Mouse (Mus musculus): Measurements from ENCODE around the gene Arid1a.
"Not testable (repeated sequence)": the region's sequence is repeated elsewhere in the genome, so short reads cannot be mapped to it uniquely, and the experiment has no call there.

The Arid1a gene

DNA sequence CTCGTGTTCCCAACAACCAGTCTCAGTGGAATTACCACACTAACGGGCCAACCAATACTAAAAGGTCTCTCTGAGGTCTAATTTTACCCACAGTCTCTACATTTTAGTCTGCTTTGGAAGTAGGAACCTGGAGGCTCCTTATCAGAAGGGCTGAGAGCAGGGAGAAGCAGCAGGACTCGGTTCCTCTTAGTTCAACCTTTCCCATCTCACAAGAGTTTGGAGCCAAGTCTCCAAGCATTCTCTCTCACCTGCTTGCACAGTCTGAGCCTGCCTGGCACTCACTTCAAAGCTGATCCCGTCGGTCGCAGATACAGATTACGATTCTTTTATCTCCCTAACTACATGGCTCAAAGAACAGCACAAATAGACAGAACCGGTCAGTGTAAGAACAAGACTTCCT is 93.6 kb downstream of the Arid1a start:
- in situ Hi-C loops (cut with MboI; ENCODE audit: low pct_unique_long_range_greater_than_20kb in 1 of 2, low sequenced_read_pairs in 2 of 2, unreplicated experiment in 1 of 2) = loop anchor here (5.0 kb wide), 2 partner anchors 154 to 164 kb away; no protein-coding TSS in a partner anchor

DNA sequence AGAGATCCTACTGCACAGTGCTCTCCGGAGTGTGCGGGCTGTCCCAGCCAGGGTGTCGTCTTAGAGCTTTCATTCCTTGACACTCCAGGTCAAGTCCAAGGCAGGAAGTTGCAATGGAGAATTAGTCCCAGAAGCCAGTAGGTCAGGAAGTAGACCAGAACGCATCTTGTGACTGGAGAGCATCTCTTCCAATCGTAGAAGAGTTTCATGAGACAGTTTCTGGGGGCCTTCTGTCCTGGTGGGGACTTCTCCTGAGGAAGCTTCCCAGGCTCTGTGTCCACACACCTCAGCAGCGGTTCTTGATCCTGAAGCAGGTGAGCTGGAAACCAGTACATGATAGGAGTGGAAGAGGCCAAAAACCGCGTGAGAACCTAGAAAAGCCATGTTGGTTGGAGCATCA is 94.1 kb downstream of the Arid1a start:
- in situ Hi-C loops (cut with MboI; ENCODE audit: low pct_unique_long_range_greater_than_20kb in 1 of 2, low sequenced_read_pairs in 2 of 2, unreplicated experiment in 1 of 2) = loop anchor here (5.0 kb wide), 2 partner anchors 155 to 165 kb away; no protein-coding TSS in a partner anchor

DNA sequence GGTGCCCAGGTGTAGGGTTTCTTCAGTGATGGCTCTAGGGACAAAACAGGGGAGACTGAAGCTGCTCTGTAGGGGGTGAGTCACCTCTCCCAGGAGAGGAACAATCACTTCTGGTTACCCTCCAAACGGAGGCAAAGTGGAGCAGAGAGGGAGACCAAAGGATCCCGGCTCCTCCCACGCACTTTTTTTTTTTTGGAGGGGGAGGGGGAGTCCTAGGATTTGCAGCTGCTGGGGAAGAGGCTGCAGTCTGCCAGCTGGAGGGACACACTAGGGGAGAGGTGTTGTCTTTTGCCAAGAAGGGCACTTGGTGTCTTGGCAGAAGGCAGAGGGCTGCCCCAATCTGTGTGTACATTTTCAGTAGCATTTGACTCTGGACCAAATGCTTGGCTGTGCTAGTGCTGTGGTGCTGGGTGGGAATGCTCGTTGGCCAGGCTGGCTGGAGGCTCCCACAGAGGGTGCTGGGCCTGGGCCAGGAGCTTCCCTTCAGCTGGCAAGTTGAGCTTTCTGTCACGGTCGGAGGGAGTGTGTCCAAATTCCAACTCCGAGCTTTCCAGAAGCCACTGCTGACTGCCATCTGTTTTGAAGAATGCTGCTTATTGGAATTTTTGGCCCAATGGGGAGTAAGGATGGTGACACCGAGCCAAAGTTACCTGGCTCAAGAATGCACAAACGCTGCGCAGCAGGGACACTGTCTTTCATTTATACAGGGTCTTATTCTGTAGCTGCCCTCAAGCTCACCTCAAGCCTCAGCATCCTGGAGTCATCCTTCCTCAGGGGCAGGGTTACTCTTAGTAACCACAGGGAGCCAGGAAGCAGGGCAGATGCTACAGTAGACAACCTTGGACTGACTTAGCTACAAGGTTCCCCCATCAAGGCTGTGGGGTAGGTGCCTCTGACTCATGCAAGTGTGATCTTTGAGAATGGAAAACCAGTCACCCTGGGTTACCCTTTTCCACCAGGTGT is 96.1 kb downstream of the Arid1a start:
- in situ Hi-C loops (cut with MboI; ENCODE audit: low pct_unique_long_range_greater_than_20kb in 1 of 2, low sequenced_read_pairs in 2 of 2, unreplicated experiment in 1 of 2) = loop anchor here (5.0 kb wide), 2 partner anchors 157 to 167 kb away; no protein-coding TSS in a partner anchor

DNA sequence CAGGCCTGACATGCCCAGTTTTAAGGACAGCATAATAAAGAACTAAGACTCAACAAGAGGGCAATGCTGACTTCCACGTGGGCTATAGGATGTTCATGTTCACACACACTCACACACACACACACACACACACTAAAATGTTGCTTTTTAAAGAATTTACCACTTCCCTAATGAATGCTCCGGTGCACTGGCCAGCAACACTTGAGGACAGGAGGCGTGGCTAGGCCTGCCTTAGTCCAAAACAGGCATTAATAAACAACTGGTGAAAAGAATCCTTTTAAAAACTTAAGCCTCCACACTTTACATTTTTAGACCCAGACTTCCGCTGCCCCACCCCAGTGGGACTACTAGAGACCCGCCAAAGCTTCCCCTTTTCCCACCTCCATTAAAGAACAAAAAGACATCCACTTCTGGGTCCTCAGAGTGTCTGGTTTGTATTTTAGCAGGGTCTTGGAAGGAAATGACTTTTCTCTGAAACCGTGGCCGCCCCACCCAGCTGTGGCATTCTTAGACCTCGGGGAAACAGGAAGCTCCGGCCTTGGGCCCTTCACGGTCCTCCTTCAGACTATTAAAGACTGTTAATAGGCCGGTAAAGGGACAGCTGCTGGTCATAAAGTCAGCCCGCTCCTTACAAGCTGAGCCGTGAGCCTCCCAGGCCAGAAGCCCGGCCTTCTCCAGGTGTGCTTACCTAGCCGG is 96.9 kb downstream of the Arid1a start:
- in situ Hi-C loops (cut with MboI; ENCODE audit: low pct_unique_long_range_greater_than_20kb in 1 of 2, low sequenced_read_pairs in 2 of 2, unreplicated experiment in 1 of 2) = loop anchor here (5.0 kb wide), 2 partner anchors 158 to 168 kb away; no protein-coding TSS in a partner anchor

DNA sequence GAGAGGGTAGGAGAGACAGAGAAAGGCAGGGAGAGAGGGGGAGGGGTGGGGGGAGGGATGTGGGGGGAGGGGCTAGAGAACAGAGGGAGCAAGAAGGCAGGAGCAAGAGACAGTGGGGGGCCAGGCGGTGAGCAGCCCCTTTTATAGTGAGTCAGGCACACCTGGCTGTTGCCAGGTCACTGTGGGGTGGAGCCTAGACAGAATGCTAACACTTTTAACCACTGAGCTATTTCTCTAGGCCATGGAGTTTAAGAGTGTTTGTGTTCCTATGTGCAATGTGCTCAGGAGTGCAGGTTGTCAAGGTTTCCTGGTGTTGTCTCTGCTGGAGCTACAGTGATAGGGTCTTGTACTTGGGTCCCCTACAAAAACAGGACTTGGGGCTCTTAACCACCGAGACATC is 97.8 kb downstream of the Arid1a start:
- in situ Hi-C loops (cut with MboI; ENCODE audit: low pct_unique_long_range_greater_than_20kb in 1 of 2, low sequenced_read_pairs in 2 of 2, unreplicated experiment in 1 of 2) = no loop called here

DNA sequence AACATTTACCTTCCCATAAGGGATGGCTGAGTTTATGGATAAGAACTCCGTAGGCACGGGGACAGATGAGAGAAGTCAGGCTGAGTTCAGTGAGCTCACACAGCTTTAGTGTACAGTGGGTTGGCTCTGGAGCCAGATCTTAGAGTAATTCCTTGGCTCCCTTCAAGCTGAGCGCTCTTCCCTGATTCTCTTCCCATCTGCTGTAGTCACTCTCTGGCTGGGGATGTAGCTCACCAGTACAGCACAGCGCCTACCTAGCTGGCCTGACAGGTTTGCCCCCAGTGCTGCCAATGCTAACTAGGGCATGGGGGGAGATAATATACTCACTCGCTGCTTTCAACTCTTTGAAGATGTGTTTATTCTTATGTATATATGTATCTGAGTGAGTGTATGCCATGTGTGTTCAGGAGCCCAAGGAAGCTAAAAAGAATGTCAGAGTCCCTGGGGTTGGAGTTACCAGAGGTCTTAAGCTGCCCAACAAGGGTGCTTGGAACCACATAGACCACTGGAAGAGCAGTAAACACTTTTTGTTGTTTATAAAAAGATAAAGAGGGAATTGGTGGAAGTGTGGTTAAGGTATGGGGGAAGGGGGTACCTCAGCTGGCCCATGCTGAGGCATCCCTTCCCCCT is 98.6 kb downstream of the Arid1a start:
- in situ Hi-C loops (cut with MboI; ENCODE audit: low pct_unique_long_range_greater_than_20kb in 1 of 2, low sequenced_read_pairs in 2 of 2, unreplicated experiment in 1 of 2) = no loop called here

DNA sequence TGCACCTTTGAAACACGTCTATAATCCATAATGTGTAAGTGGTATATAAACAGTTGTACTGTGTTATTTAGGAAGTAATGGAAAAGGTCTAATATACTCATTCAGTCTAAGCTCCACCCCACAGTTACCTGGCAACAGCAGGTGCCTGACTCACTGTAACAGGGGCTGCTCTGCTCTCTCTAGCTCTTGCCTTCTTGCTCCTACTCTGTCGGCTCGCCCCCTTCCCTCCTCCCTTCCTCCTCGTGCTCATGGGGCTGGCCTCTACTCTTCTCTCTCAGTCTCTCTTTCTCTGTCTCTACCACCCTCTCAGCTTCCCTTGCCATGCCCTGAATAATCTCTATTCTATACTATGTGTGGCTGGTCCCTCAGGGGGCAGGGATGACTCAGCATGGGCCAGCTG is 99.6 kb downstream of the Arid1a start:
- in situ Hi-C loops (cut with MboI; ENCODE audit: low pct_unique_long_range_greater_than_20kb in 1 of 2, low sequenced_read_pairs in 2 of 2, unreplicated experiment in 1 of 2) = no loop called here

DNA sequence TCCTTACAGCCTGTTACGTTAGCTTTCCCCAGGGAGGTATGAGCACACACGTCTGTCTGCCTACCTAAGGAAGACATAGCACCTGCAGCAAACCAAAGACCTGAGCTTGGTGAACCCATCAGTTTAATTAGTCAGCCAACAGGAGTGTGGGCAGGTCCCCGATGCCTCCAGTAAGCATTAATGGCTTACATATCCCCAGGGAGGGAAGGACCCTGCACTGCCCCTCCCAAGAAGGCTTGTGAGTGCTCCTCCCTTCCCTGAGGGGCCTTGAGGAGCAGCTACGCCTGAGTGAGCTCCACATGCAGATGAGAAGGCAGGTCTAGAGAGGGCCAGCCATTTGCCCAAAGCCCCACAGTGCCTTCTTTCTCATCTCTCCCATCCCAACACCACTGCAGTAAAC is 100.3 kb downstream of the Arid1a start:
- in situ Hi-C loops (cut with MboI; ENCODE audit: low pct_unique_long_range_greater_than_20kb in 1 of 2, low sequenced_read_pairs in 2 of 2, unreplicated experiment in 1 of 2) = no loop called here

DNA sequence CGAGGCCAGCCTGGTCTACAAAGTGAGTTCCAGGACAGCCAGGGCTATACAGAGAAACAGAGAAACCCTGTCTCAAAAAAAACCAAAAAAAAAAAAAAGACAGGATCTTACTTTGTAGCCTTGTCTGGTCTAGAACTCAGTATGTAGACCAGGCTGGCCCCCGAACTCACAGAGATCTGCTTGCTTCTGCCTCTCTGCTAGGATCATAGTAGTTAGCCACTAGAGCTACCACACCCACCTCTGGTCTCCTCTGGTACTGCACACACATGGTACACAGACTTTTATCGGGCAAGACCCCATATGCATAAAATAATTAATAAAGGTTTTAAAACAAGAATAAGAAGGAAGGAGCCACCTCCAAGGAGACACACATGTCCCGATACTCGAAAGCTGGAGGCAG is 102.5 kb downstream of the Arid1a start:
- in situ Hi-C loops (cut with MboI; ENCODE audit: low pct_unique_long_range_greater_than_20kb in 1 of 2, low sequenced_read_pairs in 2 of 2, unreplicated experiment in 1 of 2) = not testable (repeated sequence)

DNA sequence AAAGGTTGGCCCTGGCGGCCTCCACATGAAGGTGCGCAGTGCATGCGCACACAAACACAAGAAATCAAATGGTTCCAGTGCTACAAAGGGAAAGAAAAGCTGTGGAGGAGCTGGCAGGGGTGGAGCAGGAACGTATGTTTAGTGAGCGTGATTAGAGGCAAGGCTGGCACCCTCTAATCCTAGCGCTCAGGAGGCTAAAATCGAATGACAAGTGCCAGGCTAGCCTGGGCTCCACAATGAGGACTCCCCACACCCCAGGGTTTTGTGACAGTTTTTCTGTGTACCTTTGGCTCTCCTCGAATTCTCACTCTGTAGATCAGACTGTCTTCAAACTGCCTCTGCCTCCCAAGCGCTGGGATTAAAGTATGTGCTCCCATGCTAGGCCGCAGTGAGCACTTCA is 103.8 kb downstream of the Arid1a start:
- in situ Hi-C loops (cut with MboI; ENCODE audit: low pct_unique_long_range_greater_than_20kb in 1 of 2, low sequenced_read_pairs in 2 of 2, unreplicated experiment in 1 of 2) = no loop called here

DNA sequence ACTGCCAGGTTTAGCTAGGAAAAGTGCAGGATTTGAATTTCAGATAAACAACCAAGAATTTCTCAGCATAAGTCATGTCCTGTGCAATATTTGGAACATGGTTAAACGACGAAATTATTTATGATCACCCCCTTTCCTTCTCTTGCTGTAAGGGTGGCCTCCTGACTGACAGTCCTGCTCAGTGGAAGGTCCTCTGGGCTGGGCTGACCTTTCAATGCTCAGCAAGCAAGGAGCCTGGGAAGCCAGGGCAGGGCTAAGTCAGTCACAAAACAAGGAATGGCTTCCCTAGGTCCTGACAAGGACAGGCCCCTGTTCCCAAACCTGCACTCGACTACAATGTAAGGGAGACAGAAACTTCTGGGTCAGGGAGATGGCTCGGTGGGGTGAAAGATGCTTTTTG is 104.6 kb downstream of the Arid1a start:
- in situ Hi-C loops (cut with MboI; ENCODE audit: low pct_unique_long_range_greater_than_20kb in 1 of 2, low sequenced_read_pairs in 2 of 2, unreplicated experiment in 1 of 2) = no loop called here

DNA sequence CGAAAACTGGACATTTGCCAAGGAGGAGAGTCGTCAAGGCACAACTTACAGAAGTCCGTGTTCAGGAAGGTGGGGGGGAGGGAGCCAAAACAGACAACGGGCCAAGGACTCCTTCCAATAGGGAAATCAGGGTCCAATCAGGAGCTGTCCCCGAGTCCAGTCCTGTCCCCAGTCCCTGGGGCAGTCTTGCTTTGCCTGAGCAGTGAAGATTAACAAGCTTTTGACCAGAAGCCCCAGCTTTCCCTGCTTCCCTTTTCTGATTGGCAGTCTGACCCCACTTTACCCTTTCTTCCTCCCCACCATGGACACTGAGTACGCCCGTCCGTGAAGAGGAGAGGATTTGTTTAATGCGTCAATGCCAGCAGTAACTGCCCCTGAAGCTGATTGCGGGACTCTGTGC is 105.1 kb downstream of the Arid1a start:
- in situ Hi-C loops (cut with MboI; ENCODE audit: low pct_unique_long_range_greater_than_20kb in 1 of 2, low sequenced_read_pairs in 2 of 2, unreplicated experiment in 1 of 2) = no loop called here

DNA sequence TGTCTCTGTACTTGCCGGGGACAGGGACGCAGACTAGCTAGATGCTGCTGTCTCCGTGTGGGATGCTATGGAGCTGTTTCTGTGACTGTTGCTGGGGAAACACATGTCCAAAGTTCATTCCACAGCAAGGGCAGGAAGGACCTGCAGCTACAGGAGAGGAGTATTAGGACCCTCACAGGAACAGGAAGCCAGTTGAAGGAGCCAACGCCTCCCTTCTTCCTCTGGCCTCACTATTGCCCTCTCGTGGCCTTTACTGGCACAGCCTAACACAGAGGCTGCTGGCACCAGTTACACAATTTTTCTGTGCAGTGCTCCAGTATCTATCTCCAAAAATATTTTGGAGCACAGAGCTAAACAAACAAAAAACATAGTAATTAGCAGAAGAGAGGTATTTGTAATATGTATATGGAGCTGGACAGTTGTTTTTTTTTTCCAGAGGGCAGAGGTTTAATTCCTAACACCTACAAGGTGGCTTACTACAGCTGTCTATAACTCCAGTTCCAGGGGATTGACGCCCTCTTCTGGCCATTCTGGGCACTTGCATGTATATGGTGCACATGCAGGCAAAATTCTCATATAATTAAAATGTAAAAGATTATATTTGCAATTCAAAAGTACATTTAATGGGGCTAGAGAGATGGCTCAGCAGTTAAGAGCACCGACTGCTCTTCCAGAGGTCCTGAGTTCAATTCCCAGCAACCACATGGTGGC is 106.4 kb downstream of the Arid1a start, which contains the start of gene Zdhhc18:
Gene Zdhhc18, minus strand, starts transcription at position 166 of the 711 bp plus-strand sequence.
- in situ Hi-C loops (cut with MboI; ENCODE audit: low pct_unique_long_range_greater_than_20kb in 1 of 2, low sequenced_read_pairs in 2 of 2, unreplicated experiment in 1 of 2) = loop anchor here (5.0 to 10.0 kb wide), 3 partner anchors 53 to 185 kb away; no protein-coding TSS in a partner anchor

DNA sequence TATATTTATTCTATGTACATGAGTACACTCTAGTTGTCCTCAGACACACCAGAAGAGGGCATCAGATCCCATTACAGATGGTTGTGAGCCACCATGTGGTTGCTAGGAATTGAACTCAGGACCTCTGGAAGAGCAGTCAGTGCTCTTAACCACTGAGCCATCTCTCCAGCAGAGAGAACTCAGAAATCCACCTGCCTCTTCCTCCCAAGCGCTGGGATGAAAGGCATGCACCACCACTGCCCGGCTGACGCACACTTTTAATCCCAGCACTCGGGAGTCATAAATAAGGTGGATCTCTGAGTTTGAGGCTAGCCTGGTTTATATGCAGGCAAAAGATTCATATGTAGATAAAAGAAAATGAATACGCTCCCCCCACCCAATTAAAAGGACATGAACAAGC is 107.1 kb downstream of the Arid1a start:
- in situ Hi-C loops (cut with MboI; ENCODE audit: low pct_unique_long_range_greater_than_20kb in 1 of 2, low sequenced_read_pairs in 2 of 2, unreplicated experiment in 1 of 2) = loop anchor here (5.0 to 10.0 kb wide), 3 partner anchors 52 to 185 kb away; no protein-coding TSS in a partner anchor

DNA sequence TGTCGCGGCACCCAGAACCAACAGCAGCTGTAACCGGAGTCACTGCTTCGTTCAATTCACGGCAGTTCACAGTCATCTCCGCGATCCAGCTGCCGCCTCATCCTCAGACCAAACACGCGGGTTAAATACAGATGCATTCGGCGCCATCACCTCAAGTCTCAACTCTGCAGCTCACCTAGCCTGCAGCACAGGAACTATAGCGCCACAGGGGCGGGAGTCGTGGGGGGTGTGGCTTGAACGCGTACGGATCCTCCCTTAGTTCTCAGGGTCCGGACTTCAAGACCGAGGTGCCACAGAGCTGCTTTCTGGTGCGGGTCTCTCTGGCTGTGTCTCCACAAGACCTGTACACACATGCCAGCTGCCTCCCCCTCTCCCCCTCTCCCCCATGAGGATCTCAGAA is 110.9 kb downstream of the Arid1a start:
- in situ Hi-C loops (cut with MboI; ENCODE audit: low pct_unique_long_range_greater_than_20kb in 1 of 2, low sequenced_read_pairs in 2 of 2, unreplicated experiment in 1 of 2) = loop anchor here (5.0 to 10.0 kb wide), 3 partner anchors 48 to 189 kb away; no protein-coding TSS in a partner anchor

DNA sequence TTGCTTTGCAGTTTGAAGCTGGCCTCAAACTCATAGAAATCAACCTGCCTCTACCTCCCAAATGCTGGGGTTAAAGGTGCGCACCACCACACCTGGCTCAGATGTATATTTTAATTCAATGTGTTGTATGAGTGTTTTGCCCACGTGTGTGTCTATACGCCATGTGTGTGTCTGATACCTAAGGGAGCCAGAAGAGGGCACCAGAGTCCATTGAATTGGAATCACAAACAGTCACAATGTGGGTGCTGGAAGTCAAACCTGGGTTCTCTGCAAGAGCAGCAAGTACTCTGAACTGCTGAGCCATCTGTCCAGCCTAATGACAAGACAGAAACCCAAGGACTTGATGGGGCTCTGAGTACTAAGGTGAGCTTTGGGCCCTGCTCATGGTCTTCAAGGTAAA is 111.4 kb downstream of the Arid1a start:
- in situ Hi-C loops (cut with MboI; ENCODE audit: low pct_unique_long_range_greater_than_20kb in 1 of 2, low sequenced_read_pairs in 2 of 2, unreplicated experiment in 1 of 2) = loop anchor here (5.0 to 10.0 kb wide), 3 partner anchors 48 to 190 kb away; no protein-coding TSS in a partner anchor

DNA sequence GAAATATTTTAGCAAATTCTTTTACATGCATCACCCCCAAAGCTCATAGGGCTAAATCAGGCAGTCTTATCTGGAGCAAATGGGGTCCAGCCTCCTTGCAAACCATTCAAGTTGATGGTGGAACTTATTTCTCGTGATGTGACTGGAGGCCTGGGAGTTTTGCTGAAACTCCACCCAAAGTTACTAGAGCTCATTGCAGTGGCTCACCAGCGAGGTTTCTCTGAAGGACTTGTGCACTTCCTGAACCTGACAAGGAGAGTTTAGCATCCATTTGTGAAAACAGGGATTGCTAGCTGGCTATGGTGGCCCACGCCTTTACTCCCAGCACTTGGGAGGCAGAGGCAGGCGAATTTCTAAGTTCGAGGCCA is 122.5 kb downstream of the Arid1a start:
- in situ Hi-C loops (cut with MboI; ENCODE audit: low pct_unique_long_range_greater_than_20kb in 1 of 2, low sequenced_read_pairs in 2 of 2, unreplicated experiment in 1 of 2) = no loop called here
